Mouse (Mus musculus) G1E (cell line): Measurements from ENCODE around the gene Fam110a.

Experiments
- CTCF ChIP-seq: IDR thresholded peaks from 2 replicates; pipeline ENCODE4 v1.5.1; 2012; ENCODE audit warnings: low read depth, low read length, inconsistent platforms, mixed read lengths
- TAL1 ChIP-seq: conservative IDR thresholded peaks from 2 replicates; pipeline ENCODE4 v1.6.1; 2012; ENCODE audit warnings: low read depth, low read length, inconsistent platforms, mixed read lengths

- no peak for TF ChIP-seq CTCF
- TF ChIP-seq TAL1 = no peak
These were observed 32.4 kb downstream of the Fam110a start for GRCm38 (mm10) chr2:151947617-151948016.
